ENCODE assay signal across 15 mouse cellular contexts in genomic region chr15:50513036-50513435, GRCm38 (mm10).
"Had no signal": no experiment of that assay in that cellular context is flagged by ENCODE, and none has a peak within 500 bp of the region (broad histone marks: within the 10 kb centered on the region; RNA-seq: fewer than 3 reads in every experiment).

No protein-coding gene starts in this region.

- H3K9me3 ChIP-seq: midbrain, embryonic 10.5 days; midbrain, embryonic 12.5 days; neural tube, embryonic 12.5 days; stomach, embryonic 15.5 days had no signal

- H3K4me3 ChIP-seq: midbrain, embryonic 10.5 days; midbrain, embryonic 12.5 days; myocyte; neural tube, embryonic 12.5 days; stomach, embryonic 15.5 days had no signal

- H3K4me1 ChIP-seq: midbrain, embryonic 10.5 days; midbrain, embryonic 12.5 days; neural tube, embryonic 12.5 days; stomach, embryonic 15.5 days had no signal

- H3K36me3 ChIP-seq: midbrain, embryonic 10.5 days; midbrain, embryonic 12.5 days; neural tube, embryonic 12.5 days; stomach, embryonic 15.5 days had no signal

- H3K9ac ChIP-seq: lung, embryonic 14.5 days; midbrain, embryonic 12.5 days; neural tube, embryonic 12.5 days; stomach, embryonic 15.5 days had no signal

- DNase-seq: lung, adult 18-20 months; lung, embryonic 14.5 days; lung, postnatal 10 days; lung, postnatal 4 days; midbrain, embryonic 14.5 days; right cerebral cortex, postnatal 14 days; thymus, adult 2 months; thymus, postnatal 25 days; thymus, postnatal 4 days had no signal

- H3K27me3 ChIP-seq: midbrain, embryonic 12.5 days; neural tube, embryonic 12.5 days; stomach, embryonic 15.5 days had no signal

- H3K27ac ChIP-seq: midbrain, embryonic 10.5 days; midbrain, embryonic 12.5 days; neural tube, embryonic 12.5 days; stomach, embryonic 15.5 days; stomach, postnatal 0 days had no signal
